Mouse (Mus musculus): ENCODE results near the gene Ablim1.

DNA sequence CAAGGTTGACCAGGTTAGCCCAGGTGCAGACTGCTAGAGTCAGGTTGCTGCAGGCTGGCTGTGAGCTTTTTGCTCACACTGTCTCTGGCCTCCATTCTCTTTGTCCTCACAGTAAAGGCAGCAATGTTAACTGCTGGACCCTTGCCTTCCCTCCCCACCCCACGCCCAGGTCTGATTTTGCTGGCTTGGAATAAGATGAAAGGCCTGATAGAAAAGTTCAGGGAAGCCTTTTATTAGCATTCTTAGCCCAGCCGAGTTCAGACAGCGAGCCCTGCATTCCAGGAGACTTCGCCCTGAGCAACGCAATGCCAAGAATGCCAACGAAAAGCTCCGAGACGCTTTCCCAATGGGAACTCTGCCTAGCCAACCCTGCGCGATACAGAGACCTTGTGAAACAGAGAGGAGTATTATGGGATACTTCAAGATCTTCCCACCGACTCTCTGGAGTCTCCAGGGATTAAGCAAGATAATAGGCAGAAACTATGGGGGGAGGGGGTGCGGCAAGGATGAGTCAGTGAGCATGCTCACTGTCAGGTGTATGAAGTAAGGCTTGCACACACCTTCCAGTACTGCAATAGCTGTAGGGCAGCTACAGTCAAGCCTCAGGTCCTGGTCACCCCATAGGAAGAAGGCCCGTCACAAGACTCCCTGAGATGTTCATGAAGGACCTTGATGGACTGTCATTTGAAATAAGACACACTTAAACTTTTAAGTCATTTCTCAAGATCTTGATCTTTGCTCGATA lies 324.2 kb downstream of the Ablim1 start:
- TF ChIP-seq EP300 (IDR thresholded peaks at IDR 0.05; ENCODE audit: low read depth), result no peak
- TF ChIP-seq CTCF (IDR thresholded peaks at IDR 0.05; ENCODE audit: low read depth), result no peak
